Mouse (Mus musculus) brain, embryonic 14.5 days (tissue): ENCODE data around the gene Abcg2.
"Not testable (repeated sequence)": the region's sequence is repeated elsewhere in the genome, so short reads cannot be mapped to it uniquely, and the experiment has no call there.

Experiments used
- CTCF ChIP-seq: fragments of 200-500 bp; IDR thresholded peaks from 2 replicates; pipeline ENCODE4 v1.5.1; 2012; ENCODE audit warnings: inconsistent platforms, mild to moderate bottlenecking, moderate library complexity, borderline replicate concordance; ENCODE audit not compliant: insufficient read depth, insufficient read length; ENCODE audit errors: extremely low read depth
- POLR2A ChIP-seq: fragments of 200-500 bp; IDR thresholded peaks from 2 replicates; pipeline ENCODE4 v1.6.1; 2012; ENCODE audit warnings: mild to moderate bottlenecking, inconsistent platforms, borderline replicate concordance; ENCODE audit not compliant: poor library complexity, insufficient read depth, insufficient read length, severe bottlenecking; ENCODE audit errors: extremely low read depth

- TF ChIP-seq CTCF, POLR2A: not testable (repeated sequence)
These were observed at the start of gene Abcg2 for GRCm38 (mm10) chr6:58584223-58584622.
